Mouse (Mus musculus) limb, embryonic 11.5 days (tissue): Measurements from ENCODE around the gene Fam114a2. TPM values are rescaled to one million over a fixed set of nuclear protein-coding genes. Genes with fewer than 3 reads are reported as not detected.

Source experiments
- ATAC-seq: fragments of 200-750 bp; cut with Nextera tagmentation; 2 replicates; pipeline ENCODE4 v1.8.0; 2017; ENCODE audit warnings: low read depth; ENCODE audit not compliant: insufficient number of reproducible peaks, low FRiP score, low TSS enrichment
- DNase-seq: peaks from one replicate; pipeline ENCODE4 v3.0.0-alpha.2; 2015; ENCODE audit warnings: low spot score
- H3K27ac ChIP-seq: fragments of 300-500 bp; sonication (generic); replicated peaks from 2 replicates; pipeline ENCODE4 v1.5.1; 2014; ENCODE audit warnings: low read depth, mild to moderate bottlenecking, low read length
- H3K27me3 ChIP-seq: fragments of 300-500 bp; sonication (generic); 2 replicates; pipeline ENCODE4 v1.6.1; 2014; ENCODE audit warnings: mild to moderate bottlenecking, low read length, mixed read lengths; ENCODE audit not compliant: control insufficient read depth, insufficient read depth
- H3K36me3 ChIP-seq: fragments of 300-500 bp; sonication (generic); 2 replicates; pipeline ENCODE4 v1.6.1; 2014; ENCODE audit warnings: mild to moderate bottlenecking, low read length, moderate library complexity, mixed read lengths; ENCODE audit not compliant: control insufficient read depth, insufficient read depth
- H3K4me1 ChIP-seq: fragments of 300-500 bp; sonication (generic); 2 replicates; pipeline ENCODE4 v1.6.1; 2014; ENCODE audit warnings: low read length, mixed read lengths; ENCODE audit not compliant: control insufficient read depth, insufficient read depth
- H3K4me2 ChIP-seq: fragments of 300-500 bp; sonication (generic); 2 replicates; pipeline ENCODE4 v1.6.1; 2014; ENCODE audit warnings: low read depth, mild to moderate bottlenecking, moderate library complexity; ENCODE audit not compliant: severe bottlenecking
- H3K4me3 ChIP-seq: fragments of 300-500 bp; sonication (generic); 2 replicates; pipeline ENCODE4 v1.5.1; 2014; ENCODE audit warnings: low read depth, low read length
- H3K9ac ChIP-seq: fragments of 300-500 bp; sonication (generic); 2 replicates; pipeline ENCODE4 v1.6.1; 2014; ENCODE audit warnings: mild to moderate bottlenecking, low read length
- H3K9me3 ChIP-seq: fragments of 300-500 bp; sonication (generic); 2 replicates; pipeline ENCODE4 v1.6.1; 2016; ENCODE audit warnings: low read length; ENCODE audit not compliant: control insufficient read depth
- WGBS: fragments of 180-500 bp; shearing (Covaris S2); extraction: QIAGEN DNeasy Blood & Tissue Kit; methylation state at CpG from one replicate; pipeline ENCODE4 v1.1.7; 2014; 5-methylcytosine and 5-hydroxymethylcytosine counted together
- polyA plus RNA-seq: library from polyadenylated mRNA; unstranded; fragments of >200 nt; fragmentation: Nextera tagmentation; extraction: Ambion mirVana; gene quantifications from 2 replicates; pipeline ENCODE4 v1.2.1, GENCODE M21; 2014

Gene Fam114a2
- polyA plus RNA-seq, 1 experiment from 2014 or later, result 48.9 TPM

DNA sequence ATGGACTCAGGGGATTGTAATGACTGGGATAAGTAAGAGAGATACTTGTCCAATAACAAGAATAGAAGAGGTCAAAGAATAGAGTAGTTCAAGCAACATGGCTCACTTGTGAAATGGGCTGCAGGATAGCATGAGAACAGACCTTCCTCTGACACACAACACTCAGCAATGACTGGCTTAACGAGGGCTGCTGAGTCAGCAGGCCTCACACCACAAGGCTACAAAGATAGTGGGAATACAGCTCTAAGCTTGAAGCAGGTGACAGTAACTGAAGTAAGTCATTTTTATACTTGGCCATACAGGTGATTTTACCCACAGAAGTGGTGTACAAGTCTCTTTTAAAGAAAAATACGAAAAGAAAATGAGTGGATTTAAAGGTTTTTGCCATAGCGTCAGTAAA, 7.5 kb upstream of the Fam114a2 start:
- no peak for ATAC-seq
- no peaks in the 10 kb centered on the region for H3K27me3 ChIP-seq
- H3K4me3 ChIP-seq, result no peak overlapping the region
- 90% methylated on average over 3 of the region's 3 CpGs for WGBS
- no peak overlapping the region for H3K27ac ChIP-seq
- H3K36me3 ChIP-seq, result peaks cover 6% of the 10 kb centered on the region; the same call in 1 of the 2 replicates
- DNase-seq, result no peak
- no peak overlapping the region for H3K4me2 ChIP-seq
- H3K4me1 ChIP-seq, result no peaks in the 10 kb centered on the region
- H3K9me3 ChIP-seq, result no peaks in the 10 kb centered on the region
- H3K9ac ChIP-seq, result no peak overlapping the region

DNA sequence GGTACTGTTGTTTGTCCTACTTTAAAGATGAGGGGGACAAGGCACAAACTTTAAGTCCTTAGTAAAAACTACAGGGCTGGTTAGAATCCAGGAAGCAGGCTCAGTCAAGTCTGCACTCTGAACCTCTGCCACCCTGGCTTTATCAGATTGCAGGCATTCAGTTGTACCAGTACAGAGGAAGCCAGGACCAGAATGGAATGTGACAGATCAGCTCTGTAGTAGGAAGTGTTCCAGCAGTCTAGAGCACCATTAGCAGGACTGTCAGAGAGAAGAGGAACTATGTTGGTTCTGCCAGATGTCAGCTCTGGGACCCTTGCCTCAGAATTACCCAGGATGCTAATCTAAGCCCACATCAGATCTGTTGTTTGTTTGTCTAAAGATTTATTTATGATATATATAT, 6.2 kb upstream of the Fam114a2 start:
- H3K9me3 ChIP-seq, result no peaks in the 10 kb centered on the region
- H3K4me3 ChIP-seq, result no peak overlapping the region
- DNase-seq, result no peak
- no peaks in the 10 kb centered on the region for H3K4me1 ChIP-seq
- no peak overlapping the region for H3K4me2 ChIP-seq
- H3K36me3 ChIP-seq, result peaks cover 4% of the 10 kb centered on the region; the same call in 1 of the 2 replicates
- H3K9ac ChIP-seq, result no peak overlapping the region
- H3K27ac ChIP-seq, result no peak overlapping the region
- no peak for ATAC-seq
- no peaks in the 10 kb centered on the region for H3K27me3 ChIP-seq

DNA sequence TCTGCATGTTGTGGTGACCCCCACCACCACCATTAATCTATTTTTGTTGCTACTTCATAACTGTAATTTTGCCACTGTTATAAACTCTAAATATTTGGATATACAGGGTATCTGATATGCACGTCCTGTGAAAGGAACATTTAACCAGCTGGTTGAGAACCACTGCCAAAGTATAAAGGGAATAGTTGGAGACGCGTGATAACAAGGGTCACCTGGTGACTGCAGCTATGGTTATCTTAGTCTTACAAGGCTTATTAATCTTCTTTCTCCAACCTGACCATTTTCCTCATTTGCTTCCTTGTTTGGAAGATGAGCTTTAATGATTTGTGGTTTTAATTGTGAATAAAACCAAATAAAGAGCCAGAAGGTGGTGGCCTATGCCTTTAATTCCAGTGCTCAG, 5.0 kb upstream of the Fam114a2 start:
- 0 out of 2 replicates have a peak, but pooled peaks cover under 1% of the 10 kb centered on the region for H3K36me3 ChIP-seq
- H3K27me3 ChIP-seq, result no peaks in the 10 kb centered on the region
- no peaks in the 10 kb centered on the region for H3K9me3 ChIP-seq
- H3K4me3 ChIP-seq, result no peak overlapping the region
- H3K27ac ChIP-seq, result no peak overlapping the region
- H3K9ac ChIP-seq, result no peak overlapping the region
- H3K4me2 ChIP-seq, result no peak overlapping the region
- ATAC-seq, result no peak
- WGBS, result 97% methylated on average over 3 of the region's 3 CpGs
- no peak for DNase-seq
- no peaks in the 10 kb centered on the region for H3K4me1 ChIP-seq

DNA sequence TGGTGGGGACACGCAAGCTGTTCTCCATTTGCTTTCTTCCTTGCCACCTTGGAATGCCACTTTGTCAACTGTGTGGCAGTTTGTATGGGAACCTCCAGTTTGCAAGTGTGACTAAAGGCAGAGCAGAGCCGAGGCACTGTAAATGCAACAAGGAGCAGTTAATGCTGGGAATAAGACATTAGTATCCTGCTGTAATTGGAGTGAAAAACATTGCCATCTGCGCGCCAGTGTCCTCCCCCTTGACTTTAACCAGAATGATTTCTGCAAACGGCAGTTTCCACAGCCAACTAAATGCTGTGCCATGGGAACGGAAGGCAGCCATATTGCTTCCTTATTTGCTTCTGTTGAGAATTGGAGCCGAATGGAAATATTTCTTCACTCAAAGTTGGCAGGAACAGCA, 3.6 kb upstream of the Fam114a2 start:
- ATAC-seq (no peak), DNase-seq (no peak)
- Histone ChIP-seq H3K9ac (no peak overlapping the region), H3K27ac (no peak overlapping the region), H3K4me2 (no peak overlapping the region), H3K27me3 (no peaks in the 10 kb centered on the region), H3K9me3 (no peaks in the 10 kb centered on the region), H3K36me3 (no peaks in the 10 kb centered on the region), H3K4me3 (no peak overlapping the region), H3K4me1 (peaks cover 5% of the 10 kb centered on the region; the same call in 1 of the 2 replicates)
- 85% methylated on average over 7 of the region's 7 CpGs for WGBS

DNA sequence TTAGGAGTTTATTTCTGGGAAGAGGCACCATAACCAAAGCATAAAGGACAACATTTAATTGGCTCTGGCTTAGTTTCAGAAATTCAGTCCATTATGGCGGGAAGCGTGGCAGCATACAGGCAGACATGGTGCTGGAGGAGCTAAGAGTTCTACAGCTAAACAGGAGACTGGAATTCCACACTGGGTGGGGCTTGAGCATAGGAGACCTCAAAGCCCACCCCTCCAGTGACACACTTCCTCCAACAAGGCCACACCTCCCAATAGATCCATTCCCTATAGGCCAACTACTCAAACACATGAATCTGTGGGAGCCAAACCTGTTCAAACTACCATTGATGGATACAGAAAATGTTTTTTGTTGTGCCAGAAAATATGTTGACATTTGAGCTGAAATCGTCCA, 2.8 kb upstream of the Fam114a2 start:
- H3K27ac ChIP-seq, result no peak overlapping the region
- no peaks in the 10 kb centered on the region for H3K36me3 ChIP-seq
- no peaks in the 10 kb centered on the region for H3K27me3 ChIP-seq
- H3K9ac ChIP-seq, result no peak overlapping the region
- WGBS, result 96% methylated on average over 3 of the region's 3 CpGs
- no peak overlapping the region for H3K4me3 ChIP-seq
- H3K4me1 ChIP-seq, result peaks cover 6% of the 10 kb centered on the region; the same call in 1 of the 2 replicates
- no peak overlapping the region for H3K4me2 ChIP-seq
- ATAC-seq, result no peak
- H3K9me3 ChIP-seq, result no peaks in the 10 kb centered on the region
- no peak for DNase-seq

DNA sequence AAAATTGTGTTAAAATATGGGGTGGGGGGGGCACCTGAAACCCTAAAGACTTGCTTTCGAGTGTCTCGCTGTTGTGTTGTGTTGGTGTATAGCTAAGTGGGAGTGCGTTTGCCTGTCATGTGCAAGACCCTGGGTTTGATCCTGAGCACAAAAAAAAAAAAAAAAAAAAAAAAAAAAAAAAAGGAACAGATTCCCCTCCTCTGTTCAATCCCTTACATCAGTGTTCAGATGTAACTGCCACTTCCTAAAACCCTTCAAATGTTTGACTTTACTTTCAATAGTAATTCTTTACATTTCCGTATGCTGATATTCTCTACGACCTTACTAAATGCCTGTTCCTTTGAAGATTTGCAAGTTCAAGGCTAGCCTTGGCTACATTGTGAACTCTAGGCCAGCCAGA, 887 bp upstream of the Fam114a2 start:
- Histone ChIP-seq H3K27ac (no peak overlapping the region), H3K4me1 (peaks cover 6% of the 10 kb centered on the region; the same call in 1 of the 2 replicates), H3K9me3 (no peaks in the 10 kb centered on the region), H3K9ac (no peak overlapping the region), H3K4me3 (peak overlapping the region; percentile 91), H3K4me2 (peak overlapping the region; percentile 64), H3K36me3 (no peaks in the 10 kb centered on the region), H3K27me3 (no peaks in the 10 kb centered on the region)
- DNase-seq (no peak), ATAC-seq (no peak)
- WGBS, result 78% methylated on average over 5 of the region's 5 CpGs

DNA sequence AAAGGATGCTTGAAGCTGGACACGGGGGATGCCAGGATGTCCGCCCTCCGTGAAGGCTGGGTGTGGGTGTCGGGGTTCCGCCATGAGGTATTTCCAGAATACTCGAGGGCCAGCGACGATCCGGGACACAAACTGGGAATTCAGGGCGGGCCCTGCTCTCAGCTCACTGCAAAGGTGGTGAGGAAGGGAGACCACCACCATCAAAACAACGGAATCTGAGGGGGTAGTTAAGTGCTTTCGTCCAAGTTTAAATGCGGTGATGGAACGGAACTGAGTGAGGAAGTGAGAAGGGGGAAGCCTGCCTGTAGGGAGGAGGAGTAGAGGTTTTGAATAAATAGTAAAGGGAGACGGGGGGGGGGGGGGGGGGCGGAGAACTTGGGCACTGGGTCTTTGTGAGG, 333 bp upstream of the Fam114a2 start:
- under 1% methylated on average over 15 of the region's 16 CpGs for WGBS
- peak; percentile 40; the same call in 1 of the 2 replicates for ATAC-seq
- Histone ChIP-seq H3K9ac (peak overlapping the region; percentile 79), H3K4me2 (peak overlapping the region; percentile 64), H3K4me3 (peak overlapping the region; percentile 91), H3K9me3 (no peaks in the 10 kb centered on the region), H3K27me3 (no peaks in the 10 kb centered on the region), H3K27ac (no peak overlapping the region), H3K4me1 (peaks cover 6% of the 10 kb centered on the region; the same call in 1 of the 2 replicates), H3K36me3 (no peaks in the 10 kb centered on the region)
- DNase-seq, result no peak

DNA sequence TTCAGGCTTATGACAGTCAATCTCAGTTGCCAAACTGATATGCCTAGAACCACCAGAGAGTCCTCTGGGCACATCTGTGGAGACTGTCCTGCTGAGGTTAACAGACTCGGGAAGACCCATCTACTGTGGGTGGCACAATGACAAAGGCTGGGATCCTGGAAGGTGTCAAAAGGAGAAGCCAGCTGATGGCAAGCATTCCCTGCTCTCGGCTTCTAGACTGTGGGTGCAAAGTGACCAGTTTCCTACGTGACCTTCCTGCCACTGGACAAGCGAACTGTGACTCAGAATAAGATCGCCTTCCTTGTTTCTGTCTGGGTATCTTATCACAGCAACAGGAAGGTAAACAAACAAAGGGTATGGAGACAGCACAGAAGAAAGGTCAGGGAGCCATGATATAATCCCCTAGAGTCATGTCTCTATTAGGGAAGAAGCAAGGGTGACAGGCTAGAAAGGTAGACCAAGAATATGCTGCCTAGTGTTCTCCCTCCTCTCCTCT, 1.4 kb downstream of the Fam114a2 start:
- no peak for DNase-seq
- Histone ChIP-seq H3K27ac (no peak overlapping the region), H3K9me3 (no peaks in the 10 kb centered on the region), H3K4me1 (peaks cover 6% of the 10 kb centered on the region; the same call in 1 of the 2 replicates), H3K4me2 (no peak overlapping the region), H3K9ac (no peak overlapping the region), H3K4me3 (no peak overlapping the region), H3K36me3 (no peaks in the 10 kb centered on the region), H3K27me3 (no peaks in the 10 kb centered on the region)
- WGBS, result 65% methylated on average over 5 of the region's 5 CpGs
- ATAC-seq, result no peak

DNA sequence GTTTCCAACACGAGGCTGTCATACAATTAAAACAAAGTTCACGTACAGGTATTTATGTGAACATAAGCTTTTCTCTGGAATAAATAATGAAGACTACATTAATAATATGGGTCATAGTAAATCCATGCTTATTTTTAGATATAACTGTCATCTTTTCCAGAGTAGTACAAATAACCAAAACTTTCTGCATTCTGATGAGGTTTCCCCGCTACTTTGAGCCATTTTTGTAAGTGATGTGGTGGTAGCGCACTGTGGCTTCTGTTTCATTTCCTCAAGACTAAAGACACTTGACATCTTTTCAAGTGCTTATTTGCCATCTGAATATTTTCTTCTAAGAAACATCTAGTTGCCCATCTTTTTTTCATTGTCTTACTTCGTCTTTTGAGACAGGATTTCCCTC, 3.2 kb downstream of the Fam114a2 start:
- Histone ChIP-seq H3K9ac (no peak overlapping the region), H3K4me2 (no peak overlapping the region), H3K4me3 (no peak overlapping the region), H3K27ac (no peak overlapping the region), H3K27me3 (no peaks in the 10 kb centered on the region), H3K4me1 (peaks cover 6% of the 10 kb centered on the region; the same call in 1 of the 2 replicates), H3K36me3 (no peaks in the 10 kb centered on the region; the same call in 1 of the 2 replicates), H3K9me3 (no peaks in the 10 kb centered on the region)
- DNase-seq (no peak), ATAC-seq (no peak)
- WGBS, result 92% methylated on average over 5 of the region's 5 CpGs
